Mouse (Mus musculus): ENCODE data around the gene Fabp3.

GRCm38 (mm10) chr4:130276573-130277176, 31.7 kb upstream of the Fabp3 start:
- TF ChIP-seq CTCF (IDR thresholded peaks at IDR 0.05; ENCODE audit: low read depth) (no peak), EP300 (IDR thresholded peaks at IDR 0.05; ENCODE audit: low read depth) (no peak)

Measured in heart, postnatal 0 days (tissue).